9 mouse cellular contexts compared by ENCODE assay signal in the genomic region with DNA sequence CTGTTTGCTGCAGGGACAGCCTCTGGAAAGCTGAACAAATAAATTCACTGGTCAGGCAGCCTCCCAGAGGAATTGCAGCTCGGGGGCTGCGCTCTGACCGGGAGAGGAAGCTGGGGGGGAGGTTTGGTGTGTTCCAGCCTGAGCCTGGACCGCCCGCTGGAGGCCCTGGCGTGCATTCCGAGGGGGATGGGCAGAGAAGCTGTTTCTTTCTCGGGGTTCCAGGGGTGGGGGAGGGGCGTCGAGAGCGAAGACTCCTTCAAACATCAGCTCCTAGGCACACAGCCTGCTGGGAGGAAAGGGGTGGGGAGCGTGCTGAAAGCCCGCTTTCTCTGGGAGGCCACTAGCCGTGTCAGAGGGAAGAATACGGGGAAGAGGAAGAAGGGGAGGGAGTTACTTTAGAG. TPM values are rescaled to one million over a fixed set of nuclear protein-coding genes. Genes with fewer than 3 reads are reported as not detected.
DNase-seq lines count a peak whose midpoint lies in the region; ATAC-seq lines count a peak whose summit lies in the region.
"Had no signal": no experiment of that assay in that cellular context is flagged by ENCODE, and none has a peak within 500 bp of the region (broad histone marks: within the 10 kb centered on the region; RNA-seq: fewer than 3 reads in every experiment).

No protein-coding gene starts in this region.

- H3K4me3 ChIP-seq in erythroblast, embryonic 14.5 days (replicated peaks), result peak overlapping the region; percentile 25
- H3K4me3 ChIP-seq in forebrain, embryonic 12.5 days (replicated peaks), result peak overlapping the region; percentile 95
- peak overlapping the region; percentile 72 for H3K4me3 ChIP-seq in heart, embryonic 16.5 days (ENCODE audit: low read length)
- peak overlapping the region; percentile 96 for H3K4me3 ChIP-seq in liver, embryonic 13.5 days (replicated peaks)
- peak overlapping the region; percentile 91; the same call in 1 of the 2 replicates for H3K4me3 ChIP-seq in neural tube, embryonic 14.5 days (ENCODE audit: low read depth, low read length)

- peak overlapping the region; percentile 96 for H3K27ac ChIP-seq in forebrain, embryonic 12.5 days
- H3K27ac ChIP-seq in heart, embryonic 16.5 days (ENCODE audit: low read length), result peak overlapping the region; percentile 95
- H3K27ac ChIP-seq in liver, embryonic 13.5 days, result peak overlapping the region; percentile 88
- peak overlapping the region; percentile 87 for H3K27ac ChIP-seq in neural tube, embryonic 14.5 days (ENCODE audit: low read depth, low read length)

- peaks cover 22% of the 10 kb centered on the region for H3K36me3 ChIP-seq in erythroblast, embryonic 14.5 days (ENCODE audit: control insufficient read depth)
- H3K36me3 ChIP-seq in forebrain, embryonic 12.5 days (replicated peaks), result no peaks in the 10 kb centered on the region; the same call in 1 of the 2 replicates
- H3K36me3 ChIP-seq in heart, embryonic 16.5 days (ENCODE audit: control insufficient read depth, insufficient read depth), result no peaks in the 10 kb centered on the region
- peaks cover 11% of the 10 kb centered on the region for H3K36me3 ChIP-seq in liver, embryonic 13.5 days
- no peaks in the 10 kb centered on the region for H3K36me3 ChIP-seq in neural tube, embryonic 14.5 days (ENCODE audit: control insufficient read depth, insufficient read depth, low read length)

- H3K9ac ChIP-seq in forebrain, embryonic 12.5 days, result peak overlapping the region; percentile 98
- peak overlapping the region; percentile 99 for H3K9ac ChIP-seq in heart, embryonic 16.5 days (ENCODE audit: low read length)
- H3K9ac ChIP-seq in liver, embryonic 13.5 days, result peak overlapping the region; percentile 97
- peak overlapping the region; percentile 41 for H3K9ac ChIP-seq in neural tube, embryonic 14.5 days (replicated peaks; ENCODE audit: low read depth, low read length)

- peak overlapping the region; percentile 87 for H3K4me2 ChIP-seq in forebrain, embryonic 12.5 days
- peak overlapping the region; percentile 88 for H3K4me2 ChIP-seq in heart, embryonic 16.5 days (ENCODE audit: low read depth, low read length)
- H3K4me2 ChIP-seq in liver, embryonic 13.5 days, result peak overlapping the region; percentile 87
- peak overlapping the region; percentile 84 for H3K4me2 ChIP-seq in neural tube, embryonic 14.5 days (ENCODE audit: low read depth, low read length)

- no peak for ATAC-seq in erythroblast, adult 5-6 weeks (replicated peaks; ENCODE audit: low FRiP score, poor library complexity, severe bottlenecking)
- ATAC-seq in forebrain, embryonic 12.5 days (ENCODE audit: low FRiP score), result peak; percentile 81
- ATAC-seq in heart, embryonic 16.5 days (replicated peaks; ENCODE audit: extremely low read depth, insufficient read depth, low FRiP score), result peak; percentile 56
- no peak for ATAC-seq in liver, embryonic 13.5 days (ENCODE audit: low read depth)
- ATAC-seq in neural tube, embryonic 14.5 days (ENCODE audit: low read depth), result peak; percentile 25; the same call in 1 of the 2 replicates

- no peaks in the 10 kb centered on the region for H3K27me3 ChIP-seq in erythroblast, embryonic 14.5 days (ENCODE audit: control insufficient read depth)
- H3K27me3 ChIP-seq in forebrain, embryonic 12.5 days, result no peaks in the 10 kb centered on the region
- no peaks in the 10 kb centered on the region for H3K27me3 ChIP-seq in heart, embryonic 16.5 days (ENCODE audit: control insufficient read depth, insufficient read depth, low read length)
- H3K27me3 ChIP-seq in liver, embryonic 13.5 days, result no peaks in the 10 kb centered on the region
- H3K27me3 ChIP-seq in neural tube, embryonic 14.5 days (ENCODE audit: control insufficient read depth, insufficient read depth, low read length), result no peaks in the 10 kb centered on the region

- peaks cover 3% of the 10 kb centered on the region for H3K9me3 ChIP-seq in erythroblast, embryonic 14.5 days (ENCODE audit: control insufficient read depth, low read length)
- no peaks in the 10 kb centered on the region for H3K9me3 ChIP-seq in forebrain, embryonic 12.5 days
- 0 out of 2 replicates have a peak, but pooled peaks cover 1% of the 10 kb centered on the region for H3K9me3 ChIP-seq in heart, embryonic 16.5 days (replicated peaks; ENCODE audit: control insufficient read depth, low read length)
- no peaks in the 10 kb centered on the region for H3K9me3 ChIP-seq in liver, embryonic 13.5 days (replicated peaks)
- no peaks in the 10 kb centered on the region for H3K9me3 ChIP-seq in neural tube, embryonic 14.5 days (ENCODE audit: control insufficient read depth, low read length)

- H3K4me1 ChIP-seq in erythroblast, embryonic 14.5 days (ENCODE audit: control insufficient read depth), result peaks cover 68% of the 10 kb centered on the region
- H3K4me1 ChIP-seq in forebrain, embryonic 12.5 days, result peaks cover 46% of the 10 kb centered on the region
- peaks cover 31% of the 10 kb centered on the region for H3K4me1 ChIP-seq in heart, embryonic 16.5 days (ENCODE audit: control insufficient read depth, insufficient read depth, low read length)
- H3K4me1 ChIP-seq in liver, embryonic 13.5 days (replicated peaks), result peaks cover 64% of the 10 kb centered on the region
- peaks cover 33% of the 10 kb centered on the region for H3K4me1 ChIP-seq in neural tube, embryonic 14.5 days (ENCODE audit: control insufficient read depth, insufficient read depth, low read length)

- DNase-seq in kidney, postnatal 14 days, result peak; percentile 94
- DNase-seq in liver, embryonic 13.5 days, result no peak
- peak; percentile 90 to 94 for DNase-seq in urinary bladder, postnatal 4 days (ENCODE audit: low spot score in 2 of 2)

- WGBS in forebrain, embryonic 12.5 days, result 0% methylated on average over 14 of the region's 15 CpGs
- WGBS in heart, embryonic 16.5 days, result 6% methylated on average over 15 of the region's 15 CpGs
- WGBS in liver, embryonic 13.5 days (ENCODE audit: insufficient replicate concordance), result 8% methylated on average over 15 of the region's 15 CpGs
- 2% methylated on average over 14 of the region's 15 CpGs for WGBS in neural tube, embryonic 14.5 days

RNA-seq across cellular contexts. Expression of a gene that starts 3.9 kb away (rescaled TPM):
- polyA plus RNA-seq in erythroblast, embryonic 14.5 days (2012), result 0.90 and 1.0 TPM in 2 replicates
- total RNA-seq in erythroblast, adult 5-6 weeks (2015; ENCODE audit: low replicate concordance), result 0.58 and 2.3 TPM in 2 replicates
- 0.84 and 1.2 TPM in 2 replicates for total RNA-seq in erythroblast, adult 5-6 weeks (2017; ENCODE audit: low replicate concordance)
- 55.2 and 55.9 TPM in 2 replicates for polyA plus RNA-seq in forebrain, embryonic 12.5 days (2016; fragmentation: Nextera tagmentation; extraction: Ambion mirVana)
- polyA plus RNA-seq in heart, embryonic 16.5 days (2015; fragmentation: Nextera tagmentation; extraction: Ambion mirVana), result 24.3 and 26.0 TPM in 2 replicates
- 14.0 and 16.2 TPM in 2 replicates for polyA plus RNA-seq in liver, embryonic 13.5 days (2015; fragmentation: Nextera tagmentation; extraction: Ambion mirVana)
- 14.5 and 18.0 TPM in 2 replicates for polyA plus RNA-seq in neural tube, embryonic 14.5 days (2014; fragmentation: Nextera tagmentation; extraction: Ambion mirVana)

RNA-seq across cellular contexts. Expression of a gene that starts 4.4 kb away (rescaled TPM):
- not detected in 2 replicates for polyA plus RNA-seq in erythroblast, embryonic 14.5 days (2012)
- total RNA-seq in erythroblast, adult 5-6 weeks (2015; ENCODE audit: low replicate concordance), result not detected in 2 replicates
- total RNA-seq in erythroblast, adult 5-6 weeks (2017; ENCODE audit: low replicate concordance), result not detected in 2 replicates
- polyA plus RNA-seq in forebrain, embryonic 12.5 days (2016; fragmentation: Nextera tagmentation; extraction: Ambion mirVana), result 1.2 and 1.7 TPM in 2 replicates
- polyA plus RNA-seq in heart, embryonic 16.5 days (2015; fragmentation: Nextera tagmentation; extraction: Ambion mirVana), result 3.5 TPM in 2 replicates
- 0.21 and 0.27 TPM in 2 replicates for polyA plus RNA-seq in liver, embryonic 13.5 days (2015; fragmentation: Nextera tagmentation; extraction: Ambion mirVana)
- 0.87 and 0.99 TPM in 2 replicates for polyA plus RNA-seq in neural tube, embryonic 14.5 days (2014; fragmentation: Nextera tagmentation; extraction: Ambion mirVana)
- total RNA-seq: hematopoietic stem cell, adult 5-6 weeks had no signal

RNA-seq across cellular contexts. Expression of a gene that starts 13.1 kb away (rescaled TPM):
- polyA plus RNA-seq in erythroblast, embryonic 14.5 days (2012), result 1.4 and 2.3 TPM in 2 replicates
- 2.3 and 2.5 TPM in 2 replicates for total RNA-seq in erythroblast, adult 5-6 weeks (2015; ENCODE audit: low replicate concordance)
- total RNA-seq in erythroblast, adult 5-6 weeks (2017; ENCODE audit: low replicate concordance), result 0.42 and 1.2 TPM in 2 replicates
- polyA plus RNA-seq in forebrain, embryonic 12.5 days (2016; fragmentation: Nextera tagmentation; extraction: Ambion mirVana), result 16.3 and 19.3 TPM in 2 replicates
- 5.4 and 7.3 TPM in 2 replicates for polyA plus RNA-seq in heart, embryonic 16.5 days (2015; fragmentation: Nextera tagmentation; extraction: Ambion mirVana)
- polyA plus RNA-seq in liver, embryonic 13.5 days (2015; fragmentation: Nextera tagmentation; extraction: Ambion mirVana), result 1.6 TPM in 2 replicates
- 19.2 and 19.7 TPM in 2 replicates for polyA plus RNA-seq in neural tube, embryonic 14.5 days (2014; fragmentation: Nextera tagmentation; extraction: Ambion mirVana)

RNA-seq across cellular contexts. Expression of a gene that starts 34.5 kb away (rescaled TPM):
- not detected in 2 replicates for polyA plus RNA-seq in erythroblast, embryonic 14.5 days (2012)
- not detected in 2 replicates for total RNA-seq in erythroblast, adult 5-6 weeks (2015; ENCODE audit: low replicate concordance)
- total RNA-seq in erythroblast, adult 5-6 weeks (2017; ENCODE audit: low replicate concordance), result not detected in 2 replicates
- 11.1 and 12.4 TPM in 2 replicates for polyA plus RNA-seq in forebrain, embryonic 12.5 days (2016; fragmentation: Nextera tagmentation; extraction: Ambion mirVana)
- polyA plus RNA-seq in heart, embryonic 16.5 days (2015; fragmentation: Nextera tagmentation; extraction: Ambion mirVana), result 1.2 and 1.3 TPM in 2 replicates
- 0.07 TPM in 1 of 2 replicates, not detected in the other for polyA plus RNA-seq in liver, embryonic 13.5 days (2015; fragmentation: Nextera tagmentation; extraction: Ambion mirVana)
- 42.9 and 54.4 TPM in 2 replicates for polyA plus RNA-seq in neural tube, embryonic 14.5 days (2014; fragmentation: Nextera tagmentation; extraction: Ambion mirVana)
- total RNA-seq: hematopoietic stem cell, adult 5-6 weeks had no signal

RNA-seq across cellular contexts. Expression of a gene that starts 53.4 kb away (rescaled TPM):
- not detected in 2 replicates for polyA plus RNA-seq in erythroblast, embryonic 14.5 days (2012)
- total RNA-seq in erythroblast, adult 5-6 weeks (2015; ENCODE audit: low replicate concordance), result not detected in 2 replicates
- total RNA-seq in erythroblast, adult 5-6 weeks (2017; ENCODE audit: low replicate concordance), result not detected in 2 replicates
- not detected in 2 replicates for polyA plus RNA-seq in forebrain, embryonic 12.5 days (2016; fragmentation: Nextera tagmentation; extraction: Ambion mirVana)
- polyA plus RNA-seq in heart, embryonic 16.5 days (2015; fragmentation: Nextera tagmentation; extraction: Ambion mirVana), result not detected in 2 replicates
- polyA plus RNA-seq in liver, embryonic 13.5 days (2015; fragmentation: Nextera tagmentation; extraction: Ambion mirVana), result not detected in 2 replicates
- polyA plus RNA-seq in neural tube, embryonic 14.5 days (2014; fragmentation: Nextera tagmentation; extraction: Ambion mirVana), result not detected in 2 replicates
- total RNA-seq: hematopoietic stem cell, adult 5-6 weeks had no signal

Comparison
In these comparisons a context has a peak if more than half of its experiments do, and no peak if none do; other contexts are left out.
1. H3K4me3 ChIP-seq: peak in every context shown above with its lines; median percentile 96 in liver, embryonic 13.5 days; 95 in forebrain, embryonic 12.5 days; 91 in neural tube, embryonic 14.5 days; 72 in heart, embryonic 16.5 days; 25 in erythroblast, embryonic 14.5 days.
2. ATAC-seq: peak in forebrain, embryonic 12.5 days (single experiment), heart, embryonic 16.5 days (single experiment) and neural tube, embryonic 14.5 days (single experiment); none in erythroblast, adult 5-6 weeks (single experiment) and liver, embryonic 13.5 days (single experiment).
3. H3K9ac ChIP-seq: peak in every context shown above with its lines; median percentile 99 in heart, embryonic 16.5 days; 98 in forebrain, embryonic 12.5 days; 97 in liver, embryonic 13.5 days; 41 in neural tube, embryonic 14.5 days.
4. Peak in every context shown above with its lines, with median percentiles within 50 percentile points of each other: H3K27ac ChIP-seq and H3K4me2 ChIP-seq.